Mouse (Mus musculus) T-cell, adult 2 months (primary cell): ENCODE results near the gene Nkx6-1.

Experiments used
- DNase-seq: peaks from one replicate; pipeline ENCODE4 v3.0.0; 2022; ENCODE audit warnings: low spot score

Nkx6-1 gene

GRCm38 (mm10) chr5:101659411-101659971 lies 5.3 kb downstream of the Nkx6-1 start:
- DNase-seq, result no peak

DNA sequence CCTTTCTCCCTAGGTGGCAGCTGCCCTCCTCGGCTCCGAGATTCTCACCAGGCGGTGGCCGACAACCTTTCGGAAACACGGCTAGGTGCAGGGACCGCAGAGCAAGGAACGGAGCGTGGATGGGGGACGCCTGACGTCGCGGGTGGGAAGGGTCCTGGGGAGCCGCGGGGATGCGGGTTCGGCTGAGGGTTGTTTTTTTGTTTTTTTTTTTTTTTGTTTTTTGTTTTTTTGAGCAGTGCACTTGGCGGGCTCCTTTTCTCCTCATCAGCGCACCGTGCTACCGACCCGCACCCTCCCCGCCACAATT lies 5.9 kb downstream of the Nkx6-1 start:
- no peak for DNase-seq

GRCm38 (mm10) chr5:101658188-101658983 lies 6.4 kb downstream of the Nkx6-1 start:
- DNase-seq, result no peak

DNA sequence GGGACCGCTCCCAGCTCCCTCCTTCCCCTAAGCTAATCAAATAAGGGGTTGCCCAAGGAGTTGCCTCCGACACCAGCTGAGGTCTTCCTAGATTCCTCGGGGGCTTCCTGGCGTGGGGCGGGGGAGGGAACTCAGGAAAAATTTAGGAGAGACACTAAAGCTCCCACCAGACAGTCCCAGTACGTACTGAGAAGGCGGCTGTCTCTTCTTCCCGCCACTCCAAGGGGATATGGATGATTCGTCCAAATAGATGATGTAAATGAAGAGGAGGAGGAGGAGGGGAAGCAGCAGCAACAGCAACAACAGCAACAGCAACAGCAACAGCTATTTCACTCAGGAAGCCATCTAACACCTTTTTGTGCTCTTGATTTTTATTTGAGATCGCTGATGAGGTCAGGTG lies 7.1 kb downstream of the Nkx6-1 start:
- no peak for DNase-seq

- no peak for DNase-seq
These were observed 8.7 kb downstream of the Nkx6-1 start for GRCm38 (mm10) chr5:101656107-101656506.

DNA sequence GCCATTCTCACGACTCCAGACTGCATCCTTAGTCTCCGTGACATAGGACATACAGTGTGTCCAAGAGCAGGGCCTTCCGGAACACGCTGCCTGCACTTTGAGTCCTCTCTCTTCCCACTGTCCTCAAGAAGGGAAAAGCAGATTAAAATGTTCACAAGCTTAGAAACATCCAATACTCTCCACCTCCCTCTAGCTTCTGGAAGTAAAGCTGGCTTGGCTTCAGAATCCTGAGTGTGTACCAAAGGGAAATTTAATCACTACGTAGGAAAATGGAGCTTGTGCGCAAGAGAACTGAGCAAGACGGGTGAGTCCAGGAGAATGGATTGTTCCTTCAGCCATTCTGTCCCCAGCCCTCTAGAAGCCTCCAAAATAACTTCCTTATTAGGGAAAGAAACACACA lies 9.4 kb downstream of the Nkx6-1 start:
- DNase-seq, result no peak

DNA sequence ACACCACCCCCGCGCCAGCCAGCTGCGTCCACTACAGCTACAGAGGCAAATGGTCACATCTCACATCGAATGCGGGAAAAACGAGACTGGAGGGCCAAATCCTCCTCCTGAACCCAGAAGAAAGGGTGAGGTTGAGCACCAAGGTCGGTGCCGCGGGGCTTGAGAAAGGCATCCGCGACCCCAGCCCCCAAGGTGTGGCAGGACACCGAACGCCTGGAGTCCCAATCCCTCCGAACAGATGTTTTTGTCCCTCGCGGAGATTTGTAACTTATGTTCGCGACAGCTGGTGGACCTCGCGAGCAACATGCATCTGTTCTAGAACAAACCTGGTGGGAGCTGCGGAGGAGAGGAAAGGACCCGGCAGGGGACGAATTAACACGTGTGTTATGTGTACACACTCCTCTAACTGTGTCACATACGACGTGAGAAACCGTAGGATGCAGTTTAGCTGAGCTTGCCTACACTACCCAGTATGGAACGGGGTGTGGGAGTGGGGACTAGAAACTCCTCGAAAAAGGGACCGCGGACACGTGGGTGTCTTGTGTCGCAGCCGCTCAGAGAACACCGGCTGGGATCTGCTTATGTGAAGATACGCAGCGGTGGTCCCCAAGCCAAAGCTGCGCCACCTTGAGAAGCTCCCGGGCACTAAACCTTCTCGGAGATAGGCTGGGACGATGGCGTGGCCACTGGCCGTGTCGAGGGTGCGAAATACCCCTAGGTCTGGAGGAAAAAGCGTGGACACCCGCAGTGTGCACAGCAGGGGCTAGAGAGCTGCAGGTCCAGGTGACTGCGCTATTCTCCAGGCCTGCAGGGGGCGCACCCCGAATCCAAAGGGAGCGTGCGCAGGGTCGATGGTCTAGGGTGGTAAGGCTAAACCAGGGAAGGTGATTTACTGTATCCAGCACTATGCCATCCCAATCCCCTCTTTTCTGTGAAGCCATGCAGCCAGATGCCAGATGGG lies 16.8 kb downstream of the Nkx6-1 start:
- DNase-seq, result no peak

DNA sequence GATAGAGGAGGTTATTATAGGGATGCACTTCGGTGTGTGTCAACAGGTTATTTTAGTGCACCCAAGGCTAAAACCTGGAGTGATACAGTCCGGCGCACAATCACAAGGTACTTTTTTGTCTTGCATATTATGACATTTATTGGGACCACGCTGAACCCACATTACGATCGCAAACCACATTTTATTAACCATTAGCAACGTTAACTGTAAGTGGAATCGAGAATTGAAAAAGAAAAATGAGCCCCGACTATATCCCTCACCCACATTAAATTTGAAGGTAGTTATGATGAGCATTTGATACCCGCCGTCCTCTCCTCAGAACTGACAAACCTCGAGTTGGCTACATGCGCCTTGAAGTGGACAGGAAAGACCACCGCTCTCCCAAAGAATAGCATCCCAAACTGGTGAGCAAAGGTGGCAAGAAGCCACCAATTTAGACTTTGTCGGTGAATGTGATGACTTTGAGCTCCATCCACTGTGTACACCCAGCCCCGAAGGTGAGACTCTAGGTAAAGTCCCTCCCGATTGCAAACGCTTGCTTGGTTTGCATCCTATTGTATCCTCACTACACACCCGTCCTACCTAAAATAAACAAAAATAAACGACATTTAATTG lies 17.7 kb downstream of the Nkx6-1 start:
- no peak for DNase-seq

GRCm38 (mm10) chr5:101645071-101645470 lies 19.7 kb downstream of the Nkx6-1 start:
- no peak for DNase-seq

GRCm38 (mm10) chr5:101638101-101638500 lies 26.7 kb downstream of the Nkx6-1 start:
- DNase-seq, result no peak
